Mouse (Mus musculus) heart, postnatal 0 days (tissue): Measurements from ENCODE around the gene Aatf.

Experiments used
- CTCF ChIP-seq: IDR thresholded peaks from 2 replicates; pipeline ENCODE4 v1.5.1; 2016; ENCODE audit warnings: antibody characterized with exemption, control low read depth, low read depth
- EP300 ChIP-seq: IDR thresholded peaks from 2 replicates; pipeline ENCODE4 v1.6.1; 2016; ENCODE audit warnings: antibody characterized with exemption, low read depth

- TF ChIP-seq CTCF = no peak
- no peak for TF ChIP-seq EP300
Measured at GRCm38 (mm10) chr11:84442554-84443331, 70.6 kb downstream of the Aatf start.
